Mouse (Mus musculus): ENCODE data around the gene Lcn4. TPM values are rescaled to one million over a fixed set of nuclear protein-coding genes. Genes with fewer than 3 reads are reported as not detected.

Lcn4 gene
- total and polyA plus RNA-seq, 3 experiments = not detected

DNA sequence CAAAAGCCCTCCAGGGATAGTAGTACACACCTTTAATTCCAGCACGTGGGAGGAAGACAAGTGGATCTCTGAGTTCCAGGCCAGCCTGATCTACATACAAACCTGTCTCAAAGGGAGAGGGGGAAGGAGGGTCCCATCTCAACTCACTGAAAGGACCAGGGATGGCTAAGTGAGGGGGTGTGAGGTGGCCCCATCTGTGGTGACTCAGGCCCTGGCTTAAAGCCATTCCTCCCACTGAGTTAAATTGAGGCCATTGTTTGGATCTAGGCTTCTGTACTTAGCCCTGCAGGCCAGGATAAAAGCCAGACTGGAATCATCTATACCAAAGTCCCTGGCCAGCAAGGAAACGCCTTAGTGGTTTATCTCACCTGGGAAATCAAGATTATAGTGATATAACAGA lies 49.8 kb downstream of the Lcn4 start:
- Histone ChIP-seq H3K9me3 (replicated peaks; ENCODE audit: insufficient read depth, low read length) (no peaks in the 10 kb centered on the region), H3K79me2 (ENCODE audit: control insufficient read depth, insufficient read depth, low read length, poor library complexity) (no peaks in the 10 kb centered on the region), H3K4me3 (ENCODE audit: control insufficient read depth in 1 of 2, insufficient read depth in 1 of 2, low read depth in 2 of 2, low read length in 2 of 2) (no peak overlapping the region), H3K9ac (ENCODE audit: control insufficient read depth, low read depth, low read length, poor library complexity, severe bottlenecking) (no peak overlapping the region), H3K27me3 (ENCODE audit: control insufficient read depth in 1 of 2, insufficient read depth in 2 of 2, low read length in 2 of 2) (peaks cover 0 to 10% of the 10 kb centered on the region in 2 experiments; a peak in 2 of 4 replicates), H3K27ac (ENCODE audit: control insufficient read depth, low read depth, low read length) (no peak overlapping the region), H3K36me3 (ENCODE audit: control insufficient read depth in 1 of 2, insufficient read depth in 2 of 2, low read length in 2 of 2) (no peaks in the 10 kb centered on the region), H3K4me1 (ENCODE audit: control insufficient read depth in 1 of 2, insufficient read depth in 2 of 2, low read length in 2 of 2) (no peaks in the 10 kb centered on the region)
- TF ChIP-seq TAL1 (IDR thresholded peaks at IDR 0.05; ENCODE audit: low read length) = no peak
- TF ChIP-seq MEF2A (IDR thresholded peaks at IDR 0.05; ENCODE audit: extremely low read depth, insufficient replicate concordance, low read depth, low read length, poor library complexity, severe bottlenecking) = no peak
- no peak for TF ChIP-seq CHD2 (IDR thresholded peaks at IDR 0.05; ENCODE audit: low read length)
- TF ChIP-seq NRF1 (IDR thresholded peaks at IDR 0.05; ENCODE audit: insufficient read depth, low read depth, low read length, poor library complexity, severe bottlenecking) = no peak
- TF ChIP-seq MYB (IDR thresholded peaks at IDR 0.05; ENCODE audit: low read depth, low read length) = no peak
- no peak for TF ChIP-seq POLR2A (IDR thresholded peaks at IDR 0.05; ENCODE audit: control insufficient read depth in 1 of 2, insufficient read depth in 1 of 2, low read depth in 1 of 2, low read length in 2 of 2, poor library complexity in 1 of 2)
- TF ChIP-seq MAX (IDR thresholded peaks at IDR 0.05; ENCODE audit: low read length) = no peak
- DNase-seq (ENCODE audit: low read depth, low spot score) = no peak

DNA sequence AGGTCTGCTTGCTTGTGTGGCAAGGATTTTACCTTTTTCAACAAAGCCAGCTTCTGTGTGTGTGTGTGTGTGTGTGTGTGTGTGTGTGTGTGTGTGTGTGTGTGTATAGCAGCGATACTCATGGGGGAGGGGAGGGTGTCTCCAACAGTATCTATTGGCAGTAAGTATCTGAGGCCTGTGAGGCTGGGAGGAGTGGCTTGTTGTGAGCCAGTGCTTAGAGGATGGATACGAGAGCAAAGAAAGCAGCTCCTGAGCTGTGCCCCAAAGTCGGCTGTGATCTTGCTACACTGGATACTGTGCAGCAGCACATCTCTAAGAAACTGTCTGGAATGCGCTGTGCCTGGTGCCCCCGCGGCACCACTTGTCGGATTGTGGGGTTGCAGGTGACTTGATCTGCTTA lies 53.2 kb downstream of the Lcn4 start:
- Histone ChIP-seq H3K36me3 (ENCODE audit: control insufficient read depth in 1 of 2, insufficient read depth in 2 of 2, low read length in 2 of 2) (no peaks in the 10 kb centered on the region), H3K9me3 (replicated peaks; ENCODE audit: insufficient read depth, low read length) (no peaks in the 10 kb centered on the region), H3K27me3 (ENCODE audit: control insufficient read depth in 1 of 2, insufficient read depth in 2 of 2, low read length in 2 of 2) (peaks cover 0 to 5% of the 10 kb centered on the region in 2 experiments; a peak in 3 of 4 replicates), H3K4me1 (ENCODE audit: control insufficient read depth in 1 of 2, insufficient read depth in 2 of 2, low read length in 2 of 2) (no peaks in the 10 kb centered on the region), H3K79me2 (ENCODE audit: control insufficient read depth, insufficient read depth, low read length, poor library complexity) (no peaks in the 10 kb centered on the region), H3K27ac (ENCODE audit: control insufficient read depth, low read depth, low read length) (no peak overlapping the region), H3K9ac (ENCODE audit: control insufficient read depth, low read depth, low read length, poor library complexity, severe bottlenecking) (no peak overlapping the region), H3K4me3 (ENCODE audit: control insufficient read depth in 1 of 2, insufficient read depth in 1 of 2, low read depth in 2 of 2, low read length in 2 of 2) (no peak overlapping the region)
- no peak for TF ChIP-seq USF2 (IDR thresholded peaks at IDR 0.05; ENCODE audit: borderline replicate concordance in 1 of 2, insufficient read depth in 1 of 2, low read depth in 1 of 2, low read length in 2 of 2)
- TF ChIP-seq RCOR1 (IDR thresholded peaks at IDR 0.05; ENCODE audit: low read depth, low read length) = no peak
- TF ChIP-seq POLR2AphosphoS5 (IDR thresholded peaks at IDR 0.05; ENCODE audit: borderline replicate concordance, low read depth, low read length) = no peak
- no peak for TF ChIP-seq TBP (IDR thresholded peaks at IDR 0.05; ENCODE audit: low read depth, low read length)
- no peak for TF ChIP-seq ZC3H11A (IDR thresholded peaks at IDR 0.05; ENCODE audit: low read depth, low read length)
- no peak for TF ChIP-seq MYC (IDR thresholded peaks at IDR 0.05; ENCODE audit: low read depth, low read length)
- no peak for TF ChIP-seq POLR2A (IDR thresholded peaks at IDR 0.05; ENCODE audit: control insufficient read depth in 1 of 2, insufficient read depth in 1 of 2, low read depth in 1 of 2, low read length in 2 of 2, poor library complexity in 1 of 2)
- TF ChIP-seq POLR2AphosphoS2 (IDR thresholded peaks at IDR 0.05; ENCODE audit: low read length) = no peak
- TF ChIP-seq MAX (IDR thresholded peaks at IDR 0.05; ENCODE audit: low read length) = no peak
- TF ChIP-seq MEF2A (IDR thresholded peaks at IDR 0.05; ENCODE audit: extremely low read depth, insufficient replicate concordance, low read depth, low read length, poor library complexity, severe bottlenecking) = no peak
- no peak for TF ChIP-seq CHD1 (IDR thresholded peaks at IDR 0.05; ENCODE audit: low read depth, low read length)
- no peak for DNase-seq (ENCODE audit: low read depth, low spot score)

Other genes starting within 250 kb of the Lcn4 start
- 20.3 and 21.4 TPM in 2 replicates for gene Sec16a, start 226.1 kb downstream of the Lcn4 start, total RNA-seq (2012; rRNA removed)
- gene Sec16a, start 226.1 kb downstream of the Lcn4 start, polyA plus RNA-seq (2012; ENCODE audit: insufficient read depth in 1 of 2, insufficient read length in 2 of 2, low read depth in 1 of 2, low replicate concordance in 2 of 2, missing spikeins in 1 of 2) = 10 to 100 TPM in 1 of 2 experiments, not detected in 1; 38.0 TPM
- 0.39 TPM in 1 of 2 replicates, not detected in the other for gene Notch1, start 154.6 kb downstream of the Lcn4 start, total RNA-seq (2012; rRNA removed)
- gene Notch1, start 154.6 kb downstream of the Lcn4 start, polyA plus RNA-seq (2012; ENCODE audit: insufficient read depth in 1 of 2, insufficient read length in 2 of 2, low read depth in 1 of 2, low replicate concordance in 2 of 2, missing spikeins in 1 of 2) = under 1 TPM in 1 of 2 experiments, not detected in 1; 0.06 TPM
- 73.9 and 95.4 TPM in 2 replicates for gene Egfl7, start 91.3 kb downstream of the Lcn4 start, total RNA-seq (2012; rRNA removed)
- 100 to 1,000 TPM in 1 of 2 experiments, not detected in 1; 125 TPM for gene Egfl7, start 91.3 kb downstream of the Lcn4 start, polyA plus RNA-seq (2012; ENCODE audit: insufficient read depth in 1 of 2, insufficient read length in 2 of 2, low read depth in 1 of 2, low replicate concordance in 2 of 2, missing spikeins in 1 of 2)
- gene Gm20532, start 84.6 kb downstream of the Lcn4 start, total RNA-seq (2012; rRNA removed) = 0.15 TPM in 1 of 2 replicates, not detected in the other
- not detected for gene Gm20532, start 84.6 kb downstream of the Lcn4 start, polyA plus RNA-seq (2012; ENCODE audit: insufficient read depth in 1 of 2, insufficient read length in 2 of 2, low read depth in 1 of 2, low replicate concordance in 2 of 2, missing spikeins in 1 of 2)
- 21.0 and 22.3 TPM in 2 replicates for gene Agpat2, start 66.9 kb downstream of the Lcn4 start, total RNA-seq (2012; rRNA removed)
- gene Agpat2, start 66.9 kb downstream of the Lcn4 start, polyA plus RNA-seq (2012; ENCODE audit: insufficient read depth in 1 of 2, insufficient read length in 2 of 2, low read depth in 1 of 2, low replicate concordance in 2 of 2, missing spikeins in 1 of 2) = 10 to 100 TPM in 1 of 2 experiments, not detected in 1; 42.4 TPM
- 0.33 and 0.42 TPM in 2 replicates for gene Fam69b, start 42.8 kb downstream of the Lcn4 start, total RNA-seq (2012; rRNA removed)
- under 1 TPM in 1 of 2 experiments, not detected in 1; 0.67 TPM for gene Fam69b, start 42.8 kb downstream of the Lcn4 start, polyA plus RNA-seq (2012; ENCODE audit: insufficient read depth in 1 of 2, insufficient read length in 2 of 2, low read depth in 1 of 2, low replicate concordance in 2 of 2, missing spikeins in 1 of 2)
- gene Abo, start 193.7 kb upstream of the Lcn4 start, total RNA-seq (2012; rRNA removed) = not detected in 2 replicates
- gene Abo, start 193.7 kb upstream of the Lcn4 start, polyA plus RNA-seq (2012; ENCODE audit: insufficient read depth in 1 of 2, insufficient read length in 2 of 2, low read depth in 1 of 2, low replicate concordance in 2 of 2, missing spikeins in 1 of 2) = not detected
- gene Surf6, start 231.6 kb upstream of the Lcn4 start, total RNA-seq (2012; rRNA removed) = 52.2 and 65.9 TPM in 2 replicates
- gene Surf6, start 231.6 kb upstream of the Lcn4 start, polyA plus RNA-seq (2012; ENCODE audit: insufficient read depth in 1 of 2, insufficient read length in 2 of 2, low read depth in 1 of 2, low replicate concordance in 2 of 2, missing spikeins in 1 of 2) = 10 to 100 TPM in 1 of 2 experiments, not detected in 1; 61.8 TPM
- gene Med22, start 239.4 kb upstream of the Lcn4 start, total RNA-seq (2012; rRNA removed) = 64.6 and 90.1 TPM in 2 replicates
- 10 to 100 TPM in 1 of 2 experiments, not detected in 1; 79.0 TPM for gene Med22, start 239.4 kb upstream of the Lcn4 start, polyA plus RNA-seq (2012; ENCODE audit: insufficient read depth in 1 of 2, insufficient read length in 2 of 2, low read depth in 1 of 2, low replicate concordance in 2 of 2, missing spikeins in 1 of 2)
- 3,335 and 3,552 TPM in 2 replicates for gene Rpl7a, start 239.5 kb upstream of the Lcn4 start, total RNA-seq (2012; rRNA removed)
- gene Rpl7a, start 239.5 kb upstream of the Lcn4 start, polyA plus RNA-seq (2012; ENCODE audit: insufficient read depth in 1 of 2, insufficient read length in 2 of 2, low read depth in 1 of 2, low replicate concordance in 2 of 2, missing spikeins in 1 of 2) = 1,000 to 10,000 TPM in 1 of 2 experiments, not detected in 1; 1,526 TPM
- 41.0 and 63.1 TPM in 2 replicates for gene Surf2, start 245.1 kb upstream of the Lcn4 start, total RNA-seq (2012; rRNA removed)
- gene Surf2, start 245.1 kb upstream of the Lcn4 start, polyA plus RNA-seq (2012; ENCODE audit: insufficient read depth in 1 of 2, insufficient read length in 2 of 2, low read depth in 1 of 2, low replicate concordance in 2 of 2, missing spikeins in 1 of 2) = 10 to 100 TPM in 1 of 2 experiments, not detected in 1; 84.8 TPM
- 52.1 and 56.5 TPM in 2 replicates for gene Surf1, start 245.2 kb upstream of the Lcn4 start, total RNA-seq (2012; rRNA removed)
- gene Surf1, start 245.2 kb upstream of the Lcn4 start, polyA plus RNA-seq (2012; ENCODE audit: insufficient read depth in 1 of 2, insufficient read length in 2 of 2, low read depth in 1 of 2, low replicate concordance in 2 of 2, missing spikeins in 1 of 2) = 10 to 100 TPM in 1 of 2 experiments, not detected in 1; 74.8 TPM